Mouse (Mus musculus): Measurements from ENCODE around the gene Gm9903. TPM values are rescaled to one million over a fixed set of nuclear protein-coding genes. Genes with fewer than 3 reads are reported as not detected.

Gm9903 gene
- polyA plus RNA-seq, 1 experiment from 2014 or later: 0.64 TPM

- WGBS: under 1% methylated on average over 11 of the region's 11 CpGs
- no peak for ATAC-seq (ENCODE audit: low FRiP score, low read depth)
Measured at GRCm38 (mm10) chr5:33651541-33651920, 21.8 kb downstream of the Gm9903 start.

GRCm38 (mm10) chr5:33651921-33652782, 22.4 kb downstream of the Gm9903 start, which contains the start of gene Slbp:
Gene Slbp, minus strand, starts transcription at chr5:33652574.
- peak within 1 kb of the TSS; percentile 97 for H3K27ac ChIP-seq (replicated peaks)
- peaks cover 39% of the 10 kb centered on the region for H3K4me1 ChIP-seq (replicated peaks)
- H3K9me3 ChIP-seq: no peaks in the 10 kb centered on the region
- peak within 1 kb of the TSS; percentile 72 for H3K4me2 ChIP-seq
- ATAC-seq (ENCODE audit: low FRiP score, low read depth): peak; percentile 97
- peaks cover 17% of the 10 kb centered on the region for H3K36me3 ChIP-seq
- H3K9ac ChIP-seq: peak within 1 kb of the TSS; percentile 75
- WGBS: under 1% methylated on average over 76 of the region's 82 CpGs
- no peaks in the 10 kb centered on the region for H3K27me3 ChIP-seq
- H3K4me3 ChIP-seq: peak within 1 kb of the TSS; percentile 71

More at GRCm38 (mm10) chr5:33651541-33651920, 21.8 kb downstream of the Gm9903 start:
- Histone ChIP-seq H3K27me3 (no peaks in the 10 kb centered on the region), H3K36me3 (peaks cover 22% of the 10 kb centered on the region), H3K4me2 (peak overlapping the region; percentile 72), H3K9ac (peak overlapping the region; percentile 75), H3K4me1 (replicated peaks) (peaks cover 33% of the 10 kb centered on the region), H3K27ac (replicated peaks) (peak overlapping the region; percentile 97), H3K9me3 (no peaks in the 10 kb centered on the region), H3K4me3 (peak overlapping the region; percentile 71)

- H3K27ac ChIP-seq (replicated peaks): peak overlapping the region; percentile 97
- peak; percentile 35; the same call in 1 of the 2 replicates for ATAC-seq (ENCODE audit: low FRiP score, low read depth)
- 3% methylated on average over 9 of the region's 9 CpGs for WGBS
- peak overlapping the region; percentile 72 for H3K4me2 ChIP-seq
- H3K27me3 ChIP-seq: no peaks in the 10 kb centered on the region
- H3K4me1 ChIP-seq (replicated peaks): peaks cover 42% of the 10 kb centered on the region
- H3K9ac ChIP-seq: peak overlapping the region; percentile 75; the same call in 1 of the 2 replicates
- H3K36me3 ChIP-seq: peaks cover 10% of the 10 kb centered on the region
- no peaks in the 10 kb centered on the region for H3K9me3 ChIP-seq
- peak overlapping the region; percentile 71 for H3K4me3 ChIP-seq
Measured at GRCm38 (mm10) chr5:33652783-33653173, 23.1 kb downstream of the Gm9903 start.

GRCm38 (mm10) chr5:33654424-33654823, 24.7 kb downstream of the Gm9903 start:
- H3K4me2 ChIP-seq: no peak overlapping the region
- no peak for ATAC-seq (ENCODE audit: low FRiP score, low read depth)
- no peak overlapping the region for H3K27ac ChIP-seq (replicated peaks)
- H3K36me3 ChIP-seq: peaks cover 5% of the 10 kb centered on the region; the same call in 1 of the 2 replicates
- WGBS: 91% methylated on average over 13 of the region's 13 CpGs
- no peak overlapping the region for H3K9ac ChIP-seq
- peaks cover 51% of the 10 kb centered on the region for H3K4me1 ChIP-seq (replicated peaks)
- no peak overlapping the region for H3K4me3 ChIP-seq
- no peaks in the 10 kb centered on the region for H3K9me3 ChIP-seq
- no peaks in the 10 kb centered on the region for H3K27me3 ChIP-seq

- Histone ChIP-seq H3K9me3 (no peaks in the 10 kb centered on the region), H3K4me1 (replicated peaks) (peaks cover 46% of the 10 kb centered on the region), H3K4me2 (no peak overlapping the region), H3K9ac (no peak overlapping the region), H3K4me3 (no peak overlapping the region), H3K36me3 (0 out of 2 replicates have a peak, but pooled peaks cover 5% of the 10 kb centered on the region), H3K27ac (replicated peaks) (no peak overlapping the region), H3K27me3 (no peaks in the 10 kb centered on the region)
- WGBS: 98% methylated on average over 10 of the region's 10 CpGs
- ATAC-seq (ENCODE audit: low FRiP score, low read depth): no peak
Measured at GRCm38 (mm10) chr5:33655251-33655840, 25.6 kb downstream of the Gm9903 start.

- H3K27ac ChIP-seq (replicated peaks): peak overlapping the region; percentile 98
- ATAC-seq (ENCODE audit: low FRiP score, low read depth): no peak
- 14% methylated on average over 1 of the region's 1 CpGs for WGBS
Measured at GRCm38 (mm10) chr5:33656739-33657138, 27.0 kb downstream of the Gm9903 start.

GRCm38 (mm10) chr5:33657251-33657786, 27.6 kb downstream of the Gm9903 start:
- Histone ChIP-seq H3K27ac (replicated peaks) (peak overlapping the region; percentile 98), H3K4me3 (peak overlapping the region; percentile 75), H3K36me3 (0 out of 2 replicates have a peak, but pooled peaks cover 5% of the 10 kb centered on the region), H3K9ac (peak overlapping the region; percentile 75), H3K9me3 (no peaks in the 10 kb centered on the region), H3K27me3 (no peaks in the 10 kb centered on the region), H3K4me1 (replicated peaks) (peaks cover 35% of the 10 kb centered on the region), H3K4me2 (peak overlapping the region; percentile 86)
- ATAC-seq (ENCODE audit: low FRiP score, low read depth): peak; percentile 25; the same call in 1 of the 2 replicates
- under 1% methylated on average over 32 of the region's 32 CpGs for WGBS

More at GRCm38 (mm10) chr5:33656739-33657138, 27.0 kb downstream of the Gm9903 start:
- Histone ChIP-seq H3K36me3 (0 out of 2 replicates have a peak, but pooled peaks cover 5% of the 10 kb centered on the region), H3K9ac (peak overlapping the region; percentile 75), H3K9me3 (no peaks in the 10 kb centered on the region), H3K27me3 (no peaks in the 10 kb centered on the region), H3K4me3 (peak overlapping the region; percentile 75), H3K4me1 (replicated peaks) (peaks cover 35% of the 10 kb centered on the region), H3K4me2 (peak overlapping the region; percentile 86)

- Histone ChIP-seq H3K9ac (peak within 1 kb of the TSS; percentile 75), H3K4me1 (replicated peaks) (peaks cover 32% of the 10 kb centered on the region), H3K27me3 (no peaks in the 10 kb centered on the region), H3K9me3 (no peaks in the 10 kb centered on the region), H3K4me3 (peak within 1 kb of the TSS; percentile 75), H3K36me3 (0 out of 2 replicates have a peak, but pooled peaks cover 5% of the 10 kb centered on the region), H3K4me2 (peak within 1 kb of the TSS; percentile 86), H3K27ac (replicated peaks) (peak within 1 kb of the TSS; percentile 98)
- peak; percentile 97 for ATAC-seq (ENCODE audit: low FRiP score, low read depth)
- WGBS: under 1% methylated on average over 60 of the region's 60 CpGs
Measured at GRCm38 (mm10) chr5:33657787-33658663, 28.3 kb downstream of the Gm9903 start, which contains the start of the genes Tacc3 and Tmem129. Gene Tacc3, plus strand, starts transcription at chr5:33658128. Gene Tmem129, minus strand, starts transcription at chr5:33658416.

- Histone ChIP-seq H3K36me3 (0 out of 2 replicates have a peak, but pooled peaks cover 3% of the 10 kb centered on the region), H3K9ac (peak overlapping the region; percentile 52), H3K9me3 (no peaks in the 10 kb centered on the region), H3K27me3 (no peaks in the 10 kb centered on the region), H3K4me2 (peak overlapping the region; percentile 86), H3K27ac (replicated peaks) (0 out of 2 replicates have a peak overlapping the region, but pooled peaks have one; percentile 98), H3K4me1 (replicated peaks) (peaks cover 32% of the 10 kb centered on the region), H3K4me3 (peak overlapping the region; percentile 75)
- 0% methylated on average over 26 of the region's 26 CpGs for WGBS
- ATAC-seq (ENCODE audit: low FRiP score, low read depth): peak; percentile 1; the same call in 1 of the 2 replicates
Measured at GRCm38 (mm10) chr5:33658664-33659050, 28.9 kb downstream of the Gm9903 start.

- Histone ChIP-seq H3K27ac (replicated peaks) (no peak overlapping the region), H3K36me3 (no peaks in the 10 kb centered on the region), H3K4me3 (no peak overlapping the region), H3K4me1 (replicated peaks) (no peaks in the 10 kb centered on the region), H3K4me2 (no peak overlapping the region), H3K9me3 (no peaks in the 10 kb centered on the region), H3K27me3 (no peaks in the 10 kb centered on the region), H3K9ac (no peak overlapping the region)
- ATAC-seq (ENCODE audit: low FRiP score, low read depth): no peak
Measured at GRCm38 (mm10) chr5:33668223-33668622, 38.5 kb downstream of the Gm9903 start.

- no peak overlapping the region for H3K4me3 ChIP-seq
- WGBS: 81% methylated on average over 5 of the region's 5 CpGs
- no peaks in the 10 kb centered on the region for H3K9me3 ChIP-seq
- no peak for ATAC-seq (ENCODE audit: low FRiP score, low read depth)
- H3K4me1 ChIP-seq (replicated peaks): peaks cover 12% of the 10 kb centered on the region
- no peak overlapping the region for H3K9ac ChIP-seq
- no peaks in the 10 kb centered on the region for H3K36me3 ChIP-seq
- H3K27me3 ChIP-seq: no peaks in the 10 kb centered on the region
- H3K4me2 ChIP-seq: no peak overlapping the region
- H3K27ac ChIP-seq (replicated peaks): no peak overlapping the region
Measured at GRCm38 (mm10) chr5:33671659-33672058, 41.9 kb downstream of the Gm9903 start.

Measured in hindbrain, embryonic 15.5 days (tissue).